Mouse (Mus musculus) small intestine, adult 2 months (tissue): ENCODE results near the gene Ireb2. TPM values are rescaled to one million over a fixed set of nuclear protein-coding genes. Genes with fewer than 3 reads are reported as not detected.

Experiments used
- H3K27ac ChIP-seq: fragments of 200-500 bp; 2 replicates; pipeline ENCODE4 v1.5.1; 2012; ENCODE audit warnings: low read depth, low read length, control low read depth, inconsistent platforms; ENCODE audit not compliant: insufficient read depth
- H3K27me3 ChIP-seq: fragments of 200-500 bp; 2 replicates; pipeline ENCODE4 v1.6.1; 2012; ENCODE audit warnings: mild to moderate bottlenecking, moderate library complexity, low read length, inconsistent platforms; ENCODE audit not compliant: control insufficient read depth, insufficient read depth
- H3K36me3 ChIP-seq: fragments of 200-500 bp; 2 replicates; pipeline ENCODE4 v1.6.1; 2012; ENCODE audit warnings: mild to moderate bottlenecking, low read length, control low read depth, inconsistent platforms; ENCODE audit not compliant: control insufficient read depth, insufficient read depth
- H3K4me1 ChIP-seq: fragments of 200-500 bp; 2 replicates; pipeline ENCODE4 v1.6.1; 2012; ENCODE audit warnings: low read length, inconsistent platforms, mixed read lengths; ENCODE audit not compliant: control insufficient read depth, insufficient read depth, insufficient read length
- H3K4me3 ChIP-seq: fragments of 200-500 bp; 2 replicates; pipeline ENCODE4 v1.5.1; 2012; ENCODE audit warnings: low read depth, mild to moderate bottlenecking, control low read depth, inconsistent platforms, low read length, moderate library complexity
- CTCF ChIP-seq: fragments of 200-500 bp; IDR thresholded peaks from 2 replicates; pipeline ENCODE4 v1.5.1; 2012; ENCODE audit warnings: low read depth, mild to moderate bottlenecking, control low read depth, inconsistent platforms, low read length, moderate library complexity, mixed read lengths; ENCODE audit not compliant: insufficient replicate concordance, insufficient read length; ENCODE audit errors: extremely low read depth
- POLR2A ChIP-seq: fragments of 200-500 bp; IDR thresholded peaks from 2 replicates; pipeline ENCODE4 v1.6.1; 2012; ENCODE audit warnings: low read depth, mild to moderate bottlenecking, control low read depth, inconsistent platforms, low read length, moderate library complexity
- WGBS: fragments of 180-500 bp; shearing (Covaris S2); methylation state at CpG from one replicate; pipeline ENCODE4 v1.1.7; 2018; 5-methylcytosine and 5-hydroxymethylcytosine counted together
- polyA plus RNA-seq: library from polyadenylated mRNA; depleted of rRNA; stranded (reverse); fragments of >200 nt; gene quantifications from 2 replicates; pipeline ENCODE4 v1.2.3, GENCODE M21; 2012

Ireb2 gene
- polyA plus RNA-seq, 1 experiment = 1.6 TPM

- H3K4me1 ChIP-seq = peaks cover 22% of the 10 kb centered on the region; the same call in 1 of the 2 replicates
- no peaks in the 10 kb centered on the region for H3K36me3 ChIP-seq
- TF ChIP-seq CTCF (no peak), POLR2A (no peak)
- 58% methylated on average over 4 of the region's 4 CpGs for WGBS
- H3K4me3 ChIP-seq = no peak overlapping the region
- peak overlapping the region; percentile 53; the same call in 1 of the 2 replicates for H3K27ac ChIP-seq
- no peaks in the 10 kb centered on the region for H3K27me3 ChIP-seq
Measured at GRCm38 (mm10) chr9:54853619-54854018, 10.0 kb upstream of the Ireb2 start.

DNA sequence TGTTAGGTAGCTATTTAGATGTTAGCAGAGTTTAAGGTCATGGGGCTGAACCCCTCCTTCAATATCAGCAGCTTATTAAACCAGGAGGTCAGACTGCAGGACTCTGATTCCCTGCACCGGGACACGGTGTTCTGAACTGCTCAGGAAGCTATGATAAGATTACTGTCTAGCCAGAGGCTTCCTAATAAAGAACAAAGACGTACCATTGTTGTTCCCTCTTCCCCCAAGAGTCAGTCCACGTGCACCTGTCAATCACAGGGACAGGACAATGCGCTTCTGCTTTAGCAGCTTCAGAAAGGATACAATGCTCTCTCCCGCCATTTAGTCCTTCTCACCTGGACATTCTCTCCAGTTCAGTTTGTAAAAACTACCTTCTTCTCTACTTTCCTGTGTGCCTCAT lies 8.0 kb upstream of the Ireb2 start:
- no peak overlapping the region for H3K4me3 ChIP-seq
- peaks cover 17% of the 10 kb centered on the region; the same call in 1 of the 2 replicates for H3K4me1 ChIP-seq
- no peak for TF ChIP-seq CTCF
- no peaks in the 10 kb centered on the region for H3K36me3 ChIP-seq
- no peaks in the 10 kb centered on the region for H3K27me3 ChIP-seq
- WGBS = 26% methylated on average over 6 of the region's 6 CpGs
- H3K27ac ChIP-seq = peak overlapping the region; percentile 25; the same call in 1 of the 2 replicates

- 59% methylated on average over 6 of the region's 6 CpGs for WGBS
- H3K4me3 ChIP-seq = no peak overlapping the region
- H3K27ac ChIP-seq = peak overlapping the region; percentile 25; the same call in 1 of the 2 replicates
- H3K4me1 ChIP-seq = peaks cover 17% of the 10 kb centered on the region; the same call in 1 of the 2 replicates
- TF ChIP-seq POLR2A = no peak
- TF ChIP-seq CTCF = no peak
- H3K27me3 ChIP-seq = no peaks in the 10 kb centered on the region
- no peaks in the 10 kb centered on the region for H3K36me3 ChIP-seq
Measured at GRCm38 (mm10) chr9:54856121-54856520, 7.5 kb upstream of the Ireb2 start.

- H3K4me3 ChIP-seq = no peak overlapping the region
- TF ChIP-seq POLR2A (no peak), CTCF (no peak)
- peaks cover 12% of the 10 kb centered on the region; the same call in 1 of the 2 replicates for H3K4me1 ChIP-seq
- H3K36me3 ChIP-seq = no peaks in the 10 kb centered on the region
- WGBS = 59% methylated on average over 3 of the region's 3 CpGs
- H3K27me3 ChIP-seq = no peaks in the 10 kb centered on the region
- H3K27ac ChIP-seq = no peak overlapping the region
Measured at GRCm38 (mm10) chr9:54857474-54857873, 6.1 kb upstream of the Ireb2 start.

DNA sequence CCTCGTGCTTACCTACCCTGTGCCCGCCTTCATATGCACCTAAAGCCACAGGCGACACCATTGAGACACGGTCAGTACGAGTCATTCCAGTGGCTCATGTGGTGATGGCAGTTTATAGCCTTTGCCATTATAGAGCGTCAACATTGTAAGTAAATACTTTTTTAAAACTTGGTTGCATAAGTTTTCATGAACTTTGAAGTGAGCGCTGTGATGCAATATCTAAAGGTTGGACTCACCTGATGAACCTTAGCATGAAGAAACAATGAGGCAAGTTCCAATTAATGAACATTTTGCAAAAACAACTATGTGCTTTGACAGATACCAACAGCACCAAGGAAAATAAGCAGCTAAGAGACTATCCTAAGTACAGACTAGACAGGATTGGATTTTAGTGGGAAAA lies 3.1 kb upstream of the Ireb2 start:
- Histone ChIP-seq H3K4me1 (peaks cover 6% of the 10 kb centered on the region), H3K4me3 (no peak overlapping the region), H3K27me3 (no peaks in the 10 kb centered on the region), H3K36me3 (peaks cover under 1% of the 10 kb centered on the region; the same call in 1 of the 2 replicates), H3K27ac (no peak overlapping the region)
- 46% methylated on average over 7 of the region's 7 CpGs for WGBS
- TF ChIP-seq CTCF (no peak), POLR2A (no peak)

- Histone ChIP-seq H3K27me3 (no peaks in the 10 kb centered on the region), H3K4me1 (no peaks in the 10 kb centered on the region), H3K27ac (no peak overlapping the region), H3K36me3 (peaks cover 35% of the 10 kb centered on the region), H3K4me3 (no peak overlapping the region)
- TF ChIP-seq POLR2A = no peak
- TF ChIP-seq CTCF = no peak
- WGBS = 93% methylated on average over 1 of the region's 1 CpGs
Measured at GRCm38 (mm10) chr9:54878759-54879158, 15.2 kb downstream of the Ireb2 start.

GRCm38 (mm10) chr9:54892111-54892510 lies 28.5 kb downstream of the Ireb2 start:
- no peak for TF ChIP-seq CTCF
- TF ChIP-seq POLR2A = no peak
- Histone ChIP-seq H3K27ac (no peak overlapping the region), H3K27me3 (no peaks in the 10 kb centered on the region), H3K4me1 (no peaks in the 10 kb centered on the region; the same call in 1 of the 2 replicates), H3K4me3 (no peak overlapping the region), H3K36me3 (peaks cover 40% of the 10 kb centered on the region)
- 64% methylated on average over 4 of the region's 4 CpGs for WGBS

DNA sequence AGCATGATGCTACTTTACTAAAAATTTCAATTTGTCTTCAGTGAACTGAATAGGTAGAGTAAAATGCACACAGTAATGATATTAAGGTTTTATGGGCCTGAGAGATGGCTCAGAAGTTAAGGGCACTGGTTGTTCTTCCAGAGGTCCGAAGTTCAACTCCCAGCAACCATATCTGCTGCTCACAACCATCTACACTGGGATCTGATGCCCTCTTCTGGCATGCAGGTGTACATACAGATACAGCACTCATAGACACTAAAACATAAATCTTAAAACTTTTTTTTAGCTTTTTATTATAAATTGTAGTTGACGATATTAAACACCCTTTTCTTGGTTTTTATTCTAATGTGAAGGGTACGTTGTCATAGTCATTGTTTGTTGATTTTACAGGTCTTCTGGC lies 33.5 kb downstream of the Ireb2 start:
- Histone ChIP-seq H3K36me3 (peaks cover 47% of the 10 kb centered on the region), H3K27ac (no peak overlapping the region), H3K4me3 (no peak overlapping the region), H3K27me3 (no peaks in the 10 kb centered on the region), H3K4me1 (no peaks in the 10 kb centered on the region; the same call in 1 of the 2 replicates)
- 80% methylated on average over 3 of the region's 3 CpGs for WGBS
- no peak for TF ChIP-seq CTCF
- TF ChIP-seq POLR2A = no peak
